Mouse (Mus musculus) right cerebral cortex, postnatal 14 days (tissue): ENCODE results near the gene Rap1gap2.

Experiments
- DNase-seq: peaks from one replicate; pipeline ENCODE4 v3.0.0; 2022

Rap1gap2 gene

GRCm38 (mm10) chr11:74457194-74457593, 153.5 kb downstream of the Rap1gap2 start:
- DNase-seq = no peak

DNA sequence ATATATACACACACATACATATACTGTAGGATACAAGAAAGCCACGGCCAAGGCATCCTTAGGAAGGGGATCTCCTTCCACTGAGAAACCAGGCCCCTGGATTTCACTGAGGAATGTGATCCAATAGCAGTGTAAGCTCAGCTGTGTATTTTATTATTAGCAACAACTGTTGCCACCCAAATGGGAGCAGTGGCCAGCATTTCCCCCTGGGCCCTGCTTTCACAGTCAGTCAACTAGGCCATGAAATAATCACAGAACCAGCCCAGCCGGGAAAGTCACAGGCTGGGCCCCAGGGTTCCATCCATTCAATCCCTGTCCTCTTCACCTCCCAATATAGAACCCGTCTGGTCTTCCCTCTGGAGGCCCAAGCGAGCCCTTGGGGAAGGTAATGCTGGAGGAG, 162.2 kb downstream of the Rap1gap2 start:
- DNase-seq = no peak

GRCm38 (mm10) chr11:74447991-74448403, 162.7 kb downstream of the Rap1gap2 start:
- no peak for DNase-seq

DNA sequence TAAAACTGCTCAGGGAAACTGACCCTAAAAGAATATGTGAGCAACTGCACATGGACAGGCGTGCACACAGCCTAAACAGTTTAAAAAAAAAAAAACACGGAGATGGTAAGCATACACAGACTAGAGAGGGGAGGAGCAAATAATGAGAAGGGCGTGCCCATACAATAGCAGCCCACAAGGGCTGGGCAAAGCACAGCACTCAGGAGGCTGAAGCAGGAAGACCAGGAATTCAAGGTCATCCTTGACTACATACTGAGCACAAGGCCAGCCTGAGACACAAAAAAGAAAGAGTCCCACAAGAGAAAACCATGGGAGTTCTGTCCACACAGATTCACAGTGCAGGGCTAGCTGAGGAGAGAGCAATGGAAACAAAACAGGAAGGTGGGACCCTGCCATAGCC, 165.1 kb downstream of the Rap1gap2 start:
- DNase-seq = no peak

DNA sequence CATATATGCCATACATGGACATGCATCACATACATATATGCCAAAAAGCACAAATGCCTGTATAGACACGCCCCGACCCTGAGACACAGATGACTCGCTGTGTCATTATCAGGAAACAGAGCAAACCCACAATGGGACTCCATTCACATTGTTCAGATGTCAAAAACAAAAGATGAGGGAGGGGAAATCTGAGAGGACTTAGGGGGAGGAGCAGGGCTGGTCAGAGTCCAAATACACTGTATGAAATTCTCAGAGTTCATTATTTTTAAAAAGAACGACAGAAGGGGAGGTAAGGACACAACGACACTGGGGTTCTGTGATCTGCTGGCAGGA, 166.8 kb downstream of the Rap1gap2 start:
- DNase-seq = no peak

- DNase-seq = no peak
These were observed 167.4 kb downstream of the Rap1gap2 start for GRCm38 (mm10) chr11:74443147-74443923.

DNA sequence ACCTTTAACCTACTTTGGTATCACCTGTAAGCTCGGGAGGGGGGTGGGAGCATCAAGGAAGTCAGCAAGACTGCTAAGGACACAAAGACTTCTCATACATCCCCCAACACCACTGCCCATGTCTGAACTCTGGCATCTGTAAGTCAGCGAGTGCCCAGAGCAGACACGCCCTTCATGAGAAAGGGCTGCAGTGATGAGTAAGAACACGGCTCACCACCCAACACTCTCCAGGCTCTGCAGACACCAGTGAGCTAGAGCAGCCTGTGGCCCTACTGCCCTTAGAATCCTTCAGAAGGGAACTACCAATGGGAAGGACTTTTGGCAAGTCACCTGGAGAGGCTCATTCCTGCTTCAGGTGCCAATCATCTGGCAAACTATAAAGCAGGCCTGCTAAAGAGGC, 168.3 kb downstream of the Rap1gap2 start:
- no peak for DNase-seq

DNA sequence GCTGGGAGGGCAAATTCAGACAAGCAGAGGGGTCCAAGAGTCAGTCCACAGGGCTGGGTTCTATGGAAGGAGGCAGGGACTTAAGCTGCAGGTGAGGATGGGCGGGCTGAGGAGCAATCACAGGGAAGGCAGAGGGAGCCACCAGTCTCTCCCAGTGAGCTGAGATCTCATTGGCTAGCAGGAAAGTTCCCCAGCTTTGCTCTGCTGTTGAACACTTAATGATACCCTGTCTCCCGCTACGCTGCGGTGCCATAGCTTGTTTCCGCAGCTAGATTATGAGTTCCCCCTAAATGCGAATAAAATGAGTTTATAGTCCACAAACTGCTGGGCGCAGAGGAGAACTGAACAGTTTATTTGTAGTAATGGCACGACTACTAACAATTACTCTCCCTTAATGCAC, 170.6 kb downstream of the Rap1gap2 start:
- DNase-seq = peak; percentile 3

- DNase-seq = no peak
These were observed 171.5 kb downstream of the Rap1gap2 start for GRCm38 (mm10) chr11:74439202-74439601.

DNA sequence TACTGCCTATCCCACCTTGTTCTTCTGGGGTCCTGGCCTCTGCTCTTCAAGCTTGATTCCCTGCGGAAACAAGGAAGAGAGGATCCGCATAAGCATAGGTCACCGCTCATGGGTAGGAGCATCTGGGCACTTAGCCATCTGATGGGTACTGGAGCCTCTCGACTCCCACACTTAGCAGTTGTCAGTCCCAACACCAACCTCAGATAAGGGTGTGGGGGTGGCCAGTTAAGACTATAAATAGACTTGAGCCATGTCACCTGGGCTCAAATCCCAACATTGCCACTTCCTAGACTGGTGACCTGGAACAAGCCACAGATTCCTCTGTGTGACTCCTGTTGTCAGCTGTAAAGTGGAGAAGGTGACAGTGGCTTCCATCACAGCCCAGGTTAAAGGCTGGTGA, 172.5 kb downstream of the Rap1gap2 start:
- no peak for DNase-seq

GRCm38 (mm10) chr11:74435366-74435765, 175.3 kb downstream of the Rap1gap2 start:
- no peak for DNase-seq

- DNase-seq = no peak
These were observed 177.7 kb downstream of the Rap1gap2 start for GRCm38 (mm10) chr11:74433000-74433399.

DNA sequence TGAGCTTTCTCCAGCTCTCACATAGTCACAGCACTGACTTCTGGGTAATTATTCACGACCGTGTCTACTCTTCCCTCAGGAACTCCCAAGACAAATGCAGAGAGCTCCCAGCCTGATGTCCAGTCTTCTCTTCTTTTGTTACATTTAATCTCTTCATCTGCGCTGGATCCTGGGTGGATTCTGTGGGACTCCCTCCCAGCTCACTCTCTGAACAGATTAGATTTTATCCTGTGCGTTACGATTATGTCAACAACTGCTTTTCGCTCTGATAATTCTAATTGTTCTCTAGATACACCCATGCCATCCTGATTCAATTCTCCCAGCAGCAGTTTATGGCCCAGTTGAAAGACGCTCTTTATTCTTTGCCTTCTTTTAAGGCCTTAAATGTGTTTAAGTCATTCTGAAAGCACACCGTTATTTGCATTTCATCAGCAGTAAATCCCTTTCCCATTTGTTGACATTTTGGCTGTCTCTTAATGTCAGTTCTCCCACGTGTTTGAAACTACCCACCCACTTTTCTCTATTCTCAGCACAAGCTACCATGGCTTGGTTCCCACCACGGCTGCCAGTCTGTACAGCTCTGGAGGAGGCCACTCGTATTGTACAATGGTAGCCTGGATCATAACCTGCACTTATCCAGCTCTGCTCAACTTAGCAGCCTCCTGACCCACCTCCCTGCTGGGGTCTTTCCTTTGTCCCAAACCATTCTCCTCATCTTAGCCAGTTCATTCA, 180.8 kb downstream of the Rap1gap2 start:
- no peak for DNase-seq

GRCm38 (mm10) chr11:74426306-74426705, 184.4 kb downstream of the Rap1gap2 start:
- no peak for DNase-seq

DNA sequence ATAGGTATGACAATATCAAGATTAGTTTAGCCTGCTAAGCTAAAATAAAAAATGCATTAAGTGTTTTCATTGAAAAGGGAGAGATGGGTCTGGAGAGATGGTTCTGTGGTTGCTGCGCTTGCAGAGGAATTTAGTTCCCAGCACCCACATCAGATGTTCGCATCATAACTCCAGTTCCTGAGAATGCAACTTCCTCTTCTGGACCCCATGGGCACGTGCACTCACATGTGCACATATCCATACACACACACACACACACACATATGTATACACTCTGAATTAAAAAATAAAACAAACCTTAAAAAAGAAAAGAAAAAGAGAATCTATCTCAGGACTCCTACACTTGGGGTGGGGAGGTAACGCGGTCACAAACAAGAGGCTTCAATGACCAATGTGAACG, 188.7 kb downstream of the Rap1gap2 start:
- DNase-seq = no peak

GRCm38 (mm10) chr11:74421151-74421550, 189.6 kb downstream of the Rap1gap2 start:
- DNase-seq = no peak

DNA sequence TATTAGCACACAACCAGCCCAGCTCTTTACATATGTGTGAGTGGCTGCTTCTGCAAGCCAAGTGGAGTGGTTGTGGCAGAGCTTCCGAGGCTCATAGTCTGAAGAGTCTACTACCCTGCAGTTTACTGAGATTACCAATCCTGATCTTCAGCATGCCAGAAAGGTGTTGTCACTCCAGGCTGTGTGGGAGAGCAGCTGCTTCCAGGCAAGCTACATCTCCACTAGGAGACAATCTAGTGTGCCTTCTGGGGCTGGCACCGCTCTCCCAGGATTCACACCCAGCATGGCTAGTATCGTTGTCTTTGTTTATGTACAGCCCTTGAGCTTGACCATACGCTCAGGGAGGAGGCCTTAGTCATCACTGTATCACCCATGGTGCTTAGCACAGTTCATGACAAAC, 191.1 kb downstream of the Rap1gap2 start:
- no peak for DNase-seq

GRCm38 (mm10) chr11:74415736-74416135, 195.0 kb downstream of the Rap1gap2 start:
- DNase-seq = no peak

- no peak for DNase-seq
These were observed 196.6 kb downstream of the Rap1gap2 start for GRCm38 (mm10) chr11:74414112-74414511.

GRCm38 (mm10) chr11:74413449-74413972, 197.2 kb downstream of the Rap1gap2 start:
- no peak for DNase-seq

GRCm38 (mm10) chr11:74412462-74412861, 198.3 kb downstream of the Rap1gap2 start:
- DNase-seq = no peak

- no peak for DNase-seq
These were observed 198.8 kb downstream of the Rap1gap2 start for GRCm38 (mm10) chr11:74411943-74412342.

DNA sequence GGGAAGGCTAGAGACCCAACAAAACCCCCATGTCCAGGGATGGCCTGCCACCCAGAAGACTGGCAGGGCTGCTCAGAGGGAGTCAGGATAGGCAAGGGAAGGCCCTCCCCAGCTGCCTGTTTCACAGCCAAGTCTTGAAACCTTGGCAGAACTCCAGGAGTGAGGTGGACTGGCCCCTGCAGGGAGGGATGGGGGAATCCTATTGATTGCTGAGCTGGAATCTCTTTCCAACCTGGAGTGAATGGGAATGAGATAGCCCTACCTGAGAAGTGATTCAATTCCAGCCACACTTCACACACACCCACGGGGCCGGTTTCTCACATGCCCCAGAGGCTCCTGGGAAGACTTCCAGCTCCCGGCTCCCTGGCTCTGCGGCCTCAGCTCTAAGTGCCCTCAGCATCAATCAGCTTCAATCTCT, 200.9 kb downstream of the Rap1gap2 start:
- peak; percentile 33 for DNase-seq

GRCm38 (mm10) chr11:74409447-74409754, 201.3 kb downstream of the Rap1gap2 start:
- DNase-seq = no peak
